Mouse (Mus musculus): ENCODE data around the gene Ciao2b. TPM values are rescaled to one million over a fixed set of nuclear protein-coding genes. Genes with fewer than 3 reads are reported as not detected.

Ciao2b gene
- polyA plus RNA-seq, 1 experiment from 2014 or later: 104 TPM

DNA sequence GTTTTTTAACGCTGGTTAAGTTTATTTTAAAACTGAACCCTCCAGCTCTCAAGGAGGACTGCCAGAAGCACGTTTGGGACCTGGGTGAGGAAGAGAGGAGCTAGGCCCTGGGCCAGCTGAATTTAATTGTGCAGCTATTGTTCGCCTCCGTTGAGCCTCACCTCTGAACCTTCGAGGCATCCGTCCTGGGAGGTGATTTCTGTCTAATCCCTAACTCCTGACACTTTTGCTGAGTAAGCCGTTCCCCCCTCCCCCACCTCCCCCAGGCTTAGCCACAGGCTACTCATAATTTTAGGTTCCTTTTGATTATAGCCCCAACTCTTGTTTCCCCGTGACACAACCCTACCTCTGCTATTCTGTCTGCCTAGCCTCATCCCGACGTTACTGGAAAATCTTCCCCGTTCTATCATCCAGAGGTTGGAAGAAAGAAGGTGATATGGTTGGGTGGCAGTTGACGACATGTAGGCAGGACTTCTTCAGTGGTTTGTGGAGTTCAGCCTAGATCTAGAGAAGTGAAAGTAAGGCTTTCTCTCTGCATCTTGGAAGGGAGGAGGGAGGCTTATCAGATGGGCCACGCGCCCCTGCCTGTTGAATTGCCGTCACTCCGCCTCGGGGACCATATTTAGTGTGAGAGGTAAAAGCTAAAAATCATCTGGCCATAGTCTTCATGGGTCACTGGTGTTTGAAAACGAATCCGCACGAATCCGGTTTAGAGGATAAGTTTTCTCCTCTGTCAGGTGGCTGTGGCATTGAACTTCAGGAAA is 45.8 kb downstream of the Ciao2b start:
- ATAC-seq (replicated peaks; ENCODE audit: low FRiP score): no peak
- H3K4me3 ChIP-seq (replicated peaks): no peak overlapping the region

DNA sequence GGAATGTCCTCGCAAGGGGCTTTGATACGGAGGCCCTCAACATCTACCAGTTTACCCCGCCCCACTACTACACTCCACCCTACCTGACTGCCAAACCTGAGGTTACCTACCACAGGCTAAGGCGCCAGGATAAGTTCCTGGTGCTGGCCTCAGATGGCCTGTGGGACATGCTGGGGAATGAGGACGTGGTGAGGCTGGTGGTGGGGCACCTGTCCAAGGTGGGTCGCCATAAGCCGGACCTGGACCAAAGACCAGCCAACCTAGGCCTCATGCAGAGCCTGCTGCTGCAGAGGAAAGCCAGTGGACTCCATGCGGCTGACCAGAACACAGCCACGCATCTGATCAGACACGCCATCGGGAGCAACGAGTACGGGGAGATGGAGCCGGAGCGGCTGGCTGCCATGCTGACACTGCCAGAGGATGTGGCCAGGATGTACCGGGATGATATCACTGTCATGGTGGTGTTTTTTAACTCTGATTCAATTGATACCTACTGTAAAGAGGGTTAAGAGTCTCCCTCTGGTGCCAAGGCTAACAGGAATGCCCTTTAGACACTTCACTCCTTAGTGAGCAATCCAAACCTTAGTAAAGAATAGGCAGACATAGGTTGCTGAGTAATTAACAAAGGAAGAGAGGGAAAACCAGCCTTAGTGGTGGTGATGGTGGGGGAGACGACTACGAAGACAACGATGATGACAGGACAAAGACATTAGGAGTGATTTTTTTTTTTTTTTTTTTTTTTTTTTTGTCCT is 47.0 kb downstream of the Ciao2b start:
- 93% methylated on average over 19 of the region's 19 CpGs for WGBS

More for the DNA sequence above, 45.8 kb downstream of the Ciao2b start:
- H3K27ac ChIP-seq: peak overlapping the region; percentile 84
- H3K4me2 ChIP-seq: peak overlapping the region; percentile 15; the same call in 1 of the 2 replicates
- peaks cover 27% of the 10 kb centered on the region for H3K36me3 ChIP-seq
- peaks cover 49% of the 10 kb centered on the region for H3K4me1 ChIP-seq
- 51% methylated on average over 21 of the region's 21 CpGs for WGBS
- no peaks in the 10 kb centered on the region for H3K9me3 ChIP-seq (replicated peaks)
- no peaks in the 10 kb centered on the region for H3K27me3 ChIP-seq
- no peak overlapping the region for H3K9ac ChIP-seq

DNA sequence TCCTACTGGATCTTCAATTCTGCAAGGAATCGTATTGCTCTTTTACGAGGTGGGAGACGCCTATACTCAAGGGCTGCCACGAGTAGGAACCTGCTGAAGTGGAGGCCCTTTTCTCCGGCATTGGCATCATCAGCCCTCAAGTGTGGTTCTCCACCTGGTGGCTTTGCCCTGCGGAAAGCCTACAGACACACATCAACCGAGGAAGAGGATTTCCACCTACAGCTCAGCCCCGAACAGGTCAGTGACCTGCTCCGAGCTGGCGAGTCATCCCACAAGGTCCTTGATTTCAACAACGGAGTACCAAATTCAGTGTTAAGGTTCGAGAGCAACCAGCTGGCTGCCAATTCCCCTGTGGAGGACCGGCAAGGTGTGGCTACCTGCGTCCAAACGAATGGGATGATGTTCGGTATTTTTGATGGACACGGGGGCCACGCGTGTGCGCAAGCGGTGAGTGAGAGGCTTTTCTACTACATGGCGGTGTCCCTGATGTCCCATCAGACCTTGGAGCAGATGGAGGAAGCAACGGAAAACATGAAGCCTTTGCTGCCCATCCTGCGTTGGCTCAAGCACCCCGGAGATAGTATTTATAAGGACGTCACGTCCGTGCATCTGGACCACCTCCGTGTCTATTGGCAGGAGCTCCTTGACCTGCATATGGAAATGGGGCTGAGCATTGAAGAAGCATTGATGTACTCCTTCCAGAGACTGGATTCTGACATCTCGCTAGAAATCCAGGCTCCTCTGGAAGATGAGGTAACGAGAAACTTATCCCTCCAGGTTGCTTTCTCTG is 48.0 kb downstream of the Ciao2b start:
- no peak overlapping the region for H3K4me2 ChIP-seq
- H3K27me3 ChIP-seq: no peaks in the 10 kb centered on the region
- no peak overlapping the region for H3K27ac ChIP-seq
- no peak overlapping the region for H3K9ac ChIP-seq
- no peak overlapping the region for H3K4me3 ChIP-seq (replicated peaks)
- H3K36me3 ChIP-seq: peaks cover 27% of the 10 kb centered on the region
- peaks cover 46% of the 10 kb centered on the region for H3K4me1 ChIP-seq
- H3K9me3 ChIP-seq (replicated peaks): no peaks in the 10 kb centered on the region
- 90% methylated on average over 31 of the region's 31 CpGs for WGBS
- ATAC-seq (replicated peaks; ENCODE audit: low FRiP score): no peak

More for the DNA sequence above, 47.0 kb downstream of the Ciao2b start:
- Histone ChIP-seq H3K4me1 (peaks cover 53% of the 10 kb centered on the region), H3K4me3 (replicated peaks) (no peak overlapping the region), H3K9ac (no peak overlapping the region), H3K27me3 (no peaks in the 10 kb centered on the region), H3K9me3 (replicated peaks) (no peaks in the 10 kb centered on the region), H3K27ac (no peak overlapping the region), H3K4me2 (no peak overlapping the region), H3K36me3 (peaks cover 27% of the 10 kb centered on the region)
- ATAC-seq (replicated peaks; ENCODE audit: low FRiP score): no peak

DNA sequence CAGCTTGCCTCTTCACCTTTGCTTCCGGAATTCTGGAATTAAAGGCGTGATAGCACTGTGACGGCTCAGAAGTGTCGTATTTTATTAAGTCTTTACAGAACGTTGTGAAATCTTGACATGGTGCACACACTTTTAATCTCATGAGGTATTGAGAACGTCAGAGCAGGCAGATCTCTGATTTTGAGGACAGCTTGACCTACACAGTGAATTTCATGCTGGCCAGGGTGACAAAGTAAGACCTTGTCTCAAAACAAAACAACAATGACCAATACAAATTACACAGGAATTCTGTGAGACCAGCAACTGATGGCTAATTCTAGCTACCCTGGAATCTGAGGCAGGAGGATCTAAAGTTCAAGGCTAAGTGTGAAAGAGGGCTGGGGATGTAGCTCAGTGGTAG is 49.2 kb downstream of the Ciao2b start:
- Histone ChIP-seq H3K4me3 (replicated peaks) (peak overlapping the region; percentile 77), H3K36me3 (peaks cover 27% of the 10 kb centered on the region), H3K4me1 (peaks cover 35% of the 10 kb centered on the region), H3K9me3 (replicated peaks) (no peaks in the 10 kb centered on the region), H3K27me3 (no peaks in the 10 kb centered on the region), H3K9ac (peak overlapping the region; percentile 68; the same call in 1 of the 2 replicates), H3K27ac (no peak overlapping the region), H3K4me2 (peak overlapping the region; percentile 84)
- no peak for ATAC-seq (replicated peaks; ENCODE audit: low FRiP score)
- 45% methylated on average over 6 of the region's 6 CpGs for WGBS

DNA sequence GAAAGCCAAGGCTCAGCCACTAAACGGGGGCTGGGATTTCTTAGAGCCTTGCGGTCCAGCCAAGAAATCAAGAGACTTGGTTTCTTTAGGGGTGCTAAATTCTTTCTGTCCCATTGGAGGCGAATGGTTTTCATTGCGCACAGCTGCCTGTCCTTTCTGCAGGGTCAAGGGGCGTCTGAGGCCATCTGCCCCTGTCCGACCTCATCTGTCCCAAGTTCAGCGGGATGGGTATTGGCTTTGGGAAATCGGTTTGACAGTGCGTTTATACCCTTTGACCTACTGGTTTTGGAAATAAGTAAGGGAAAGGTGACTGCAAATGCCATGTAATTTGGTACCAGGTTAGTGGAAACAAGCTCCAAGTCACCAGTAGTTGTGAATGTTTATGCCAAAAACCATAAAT is 49.9 kb downstream of the Ciao2b start:
- WGBS: under 1% methylated on average over 9 of the region's 9 CpGs
- peak overlapping the region; percentile 84 for H3K4me2 ChIP-seq

DNA sequence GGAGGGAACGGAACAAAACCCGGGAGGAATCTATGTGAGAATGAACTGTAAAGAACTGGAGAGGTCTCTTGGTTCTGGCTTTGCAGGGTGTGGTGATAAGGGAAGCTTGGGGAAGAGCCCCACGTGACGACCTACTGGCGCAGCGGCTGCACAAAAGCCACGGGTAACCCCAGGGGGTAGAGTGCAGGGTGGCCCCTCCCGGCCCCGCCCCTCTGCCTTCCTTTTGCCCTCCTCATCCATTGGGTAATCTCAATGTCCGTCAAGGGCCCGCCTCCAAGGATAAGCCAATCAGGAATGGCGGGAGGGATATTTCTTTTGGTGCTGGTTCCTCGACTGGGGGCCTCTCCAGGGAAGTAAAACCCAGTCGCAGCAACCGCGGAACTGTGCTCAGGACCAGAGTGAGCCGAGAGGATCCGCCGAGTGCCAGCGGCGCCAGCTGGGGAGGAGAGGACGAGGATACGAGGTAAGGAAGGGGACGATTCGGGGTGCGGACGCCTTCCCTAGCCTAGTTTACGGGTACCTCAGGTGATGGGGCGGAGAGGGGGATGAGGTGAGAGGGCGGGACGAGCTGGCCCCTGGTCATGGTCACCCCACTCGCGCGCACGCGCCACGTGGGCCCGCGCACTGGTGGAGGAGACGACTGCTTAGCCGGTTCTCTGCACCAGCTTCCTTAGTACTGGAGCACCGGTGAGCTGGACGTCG is 50.5 kb downstream of the Ciao2b start, which contains the start of gene Pdp2:
TSS of gene Pdp2 (plus strand) at position 319 of the 702 bp plus-strand sequence.
- no peaks in the 10 kb centered on the region for H3K9me3 ChIP-seq (replicated peaks)
- no peaks in the 10 kb centered on the region for H3K27me3 ChIP-seq
- ATAC-seq (replicated peaks; ENCODE audit: low FRiP score): peak; percentile 97
- H3K9ac ChIP-seq: peak within 1 kb of the TSS; percentile 68
- peak within 1 kb of the TSS; percentile 84 for H3K4me2 ChIP-seq
- H3K27ac ChIP-seq: peak within 1 kb of the TSS; percentile 91
- peaks cover 23% of the 10 kb centered on the region for H3K4me1 ChIP-seq
- whole genome bisulfite sequencing: under 1% methylated on average over 44 of the region's 44 CpGs
- peaks cover 27% of the 10 kb centered on the region for H3K36me3 ChIP-seq
- H3K4me3 ChIP-seq (replicated peaks): peak within 1 kb of the TSS; percentile 77

More for the DNA sequence above, 49.9 kb downstream of the Ciao2b start:
- Histone ChIP-seq H3K4me1 (peaks cover 29% of the 10 kb centered on the region), H3K27ac (peak overlapping the region; percentile 91), H3K9me3 (replicated peaks) (no peaks in the 10 kb centered on the region), H3K27me3 (no peaks in the 10 kb centered on the region), H3K4me3 (replicated peaks) (peak overlapping the region; percentile 77), H3K9ac (peak overlapping the region; percentile 68), H3K36me3 (peaks cover 27% of the 10 kb centered on the region)
- ATAC-seq (replicated peaks; ENCODE audit: low FRiP score): no peak; the same call in 1 of the 2 replicates

DNA sequence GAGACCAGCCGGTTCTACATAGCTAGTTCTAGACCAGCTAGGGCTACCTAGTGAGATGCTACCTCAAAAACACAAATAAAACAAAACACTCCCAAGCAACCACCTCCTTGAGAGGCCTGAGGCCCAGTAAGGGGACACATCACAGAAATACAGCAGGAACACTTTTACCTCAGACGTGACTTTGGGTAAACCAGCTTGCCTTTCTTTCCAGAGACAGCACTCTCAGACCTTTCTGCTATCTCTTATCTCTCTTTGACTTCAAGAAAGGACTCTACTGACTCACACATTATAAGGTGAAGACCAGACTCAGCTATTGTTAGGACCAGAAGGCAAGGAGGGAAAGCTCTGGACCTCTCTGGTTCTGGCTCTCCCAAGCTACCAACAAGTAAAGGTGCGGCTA is 51.5 kb downstream of the Ciao2b start:
- H3K27me3 ChIP-seq: no peaks in the 10 kb centered on the region
- no peak overlapping the region for H3K9ac ChIP-seq
- H3K27ac ChIP-seq: no peak overlapping the region
- no peak overlapping the region for H3K4me2 ChIP-seq
- peaks cover 17% of the 10 kb centered on the region for H3K4me1 ChIP-seq
- no peaks in the 10 kb centered on the region for H3K9me3 ChIP-seq (replicated peaks)
- 95% methylated on average over 3 of the region's 3 CpGs for WGBS
- H3K36me3 ChIP-seq: peaks cover 21% of the 10 kb centered on the region
- no peak for ATAC-seq (replicated peaks; ENCODE audit: low FRiP score)
- H3K4me3 ChIP-seq (replicated peaks): no peak overlapping the region

Other genes with a start within 250 kb of the Ciao2b start
- 3.9 and 4.1 TPM in 2 replicates for gene Cmtm4, start 246.2 kb downstream of the Ciao2b start, polyA plus RNA-seq (2015; fragmentation: Nextera tagmentation; extraction: Ambion mirVana)
- 59.5 and 62.6 TPM in 2 replicates for gene Dync1li2, start 198.9 kb downstream of the Ciao2b start, polyA plus RNA-seq (2015; fragmentation: Nextera tagmentation; extraction: Ambion mirVana)
- 0.32 and 0.48 TPM in 2 replicates for gene Terb1, start 132.1 kb downstream of the Ciao2b start, polyA plus RNA-seq (2015; fragmentation: Nextera tagmentation; extraction: Ambion mirVana)
- 105 and 115 TPM in 2 replicates for gene Nae1, start 107.3 kb downstream of the Ciao2b start, polyA plus RNA-seq (2015; fragmentation: Nextera tagmentation; extraction: Ambion mirVana)
- 2.3 and 2.4 TPM in 2 replicates for gene Car7, start 107.3 kb downstream of the Ciao2b start, polyA plus RNA-seq (2015; fragmentation: Nextera tagmentation; extraction: Ambion mirVana)
- gene Pdp2, start 50.5 kb downstream of the Ciao2b start, polyA plus RNA-seq (2015; fragmentation: Nextera tagmentation; extraction: Ambion mirVana): 17.8 and 18.7 TPM in 2 replicates
- gene Cdh16, start 17.6 kb downstream of the Ciao2b start, polyA plus RNA-seq (2015; fragmentation: Nextera tagmentation; extraction: Ambion mirVana): 238 and 241 TPM in 2 replicates
- 11.8 and 15.7 TPM in 2 replicates for gene Rrad, start 10.6 kb downstream of the Ciao2b start, polyA plus RNA-seq (2015; fragmentation: Nextera tagmentation; extraction: Ambion mirVana)
- 0.31 and 0.48 TPM in 2 replicates for gene Ces2a, start 92.0 kb upstream of the Ciao2b start, polyA plus RNA-seq (2015; fragmentation: Nextera tagmentation; extraction: Ambion mirVana)
- 0.63 and 0.69 TPM in 2 replicates for gene Ces2b, start 189.6 kb upstream of the Ciao2b start, polyA plus RNA-seq (2015; fragmentation: Nextera tagmentation; extraction: Ambion mirVana)
- gene Ces2c, start 205.1 kb upstream of the Ciao2b start, polyA plus RNA-seq (2015; fragmentation: Nextera tagmentation; extraction: Ambion mirVana): 0.08 and 0.19 TPM in 2 replicates

Measured in kidney, embryonic 15.5 days (tissue).